Mouse (Mus musculus): ENCODE results near the gene Kmt5a. TPM values are rescaled to one million over a fixed set of nuclear protein-coding genes. Genes with fewer than 3 reads are reported as not detected.

The Kmt5a gene
- total RNA-seq (2021), result 100 to 1,000 TPM; 178 to 229 TPM
- long read RNA-seq, experiment 1, transcript Kmt5a-209 (8 exons, 2,112 nt), result minor isoform, 22 of 263 reads
- long read RNA-seq, experiment 1, transcript Kmt5a-201 (8 exons, 2,739 nt), result minor isoform, 12 of 263 reads
- long read RNA-seq, experiment 1, transcript Kmt5a-202 (7 exons, 1,425 nt), result major isoform, 114 of 263 reads
- long read RNA-seq, experiment 1, partial matches to known transcripts, result 43 of 263 reads
- long read RNA-seq, experiment 1, other reads (novel, unspliced or antisense), result 68 of 263 reads
- long read RNA-seq, experiment 2, transcript Kmt5a-212 (6 exons, 1,032 nt), result minor isoform, 9 of 238 reads
- long read RNA-seq, experiment 2, transcript Kmt5a-209 (8 exons, 2,112 nt), result minor isoform, 20 of 238 reads
- long read RNA-seq, experiment 2, transcript Kmt5a-201 (8 exons, 2,739 nt), result minor isoform, 14 of 238 reads
- long read RNA-seq, experiment 2, transcript Kmt5a-202 (7 exons, 1,425 nt), result major isoform, 107 of 238 reads
- long read RNA-seq, experiment 2, partial matches to known transcripts, result 39 of 238 reads
- long read RNA-seq, experiment 2, other reads (novel, unspliced or antisense), result 47 of 238 reads

DNA sequence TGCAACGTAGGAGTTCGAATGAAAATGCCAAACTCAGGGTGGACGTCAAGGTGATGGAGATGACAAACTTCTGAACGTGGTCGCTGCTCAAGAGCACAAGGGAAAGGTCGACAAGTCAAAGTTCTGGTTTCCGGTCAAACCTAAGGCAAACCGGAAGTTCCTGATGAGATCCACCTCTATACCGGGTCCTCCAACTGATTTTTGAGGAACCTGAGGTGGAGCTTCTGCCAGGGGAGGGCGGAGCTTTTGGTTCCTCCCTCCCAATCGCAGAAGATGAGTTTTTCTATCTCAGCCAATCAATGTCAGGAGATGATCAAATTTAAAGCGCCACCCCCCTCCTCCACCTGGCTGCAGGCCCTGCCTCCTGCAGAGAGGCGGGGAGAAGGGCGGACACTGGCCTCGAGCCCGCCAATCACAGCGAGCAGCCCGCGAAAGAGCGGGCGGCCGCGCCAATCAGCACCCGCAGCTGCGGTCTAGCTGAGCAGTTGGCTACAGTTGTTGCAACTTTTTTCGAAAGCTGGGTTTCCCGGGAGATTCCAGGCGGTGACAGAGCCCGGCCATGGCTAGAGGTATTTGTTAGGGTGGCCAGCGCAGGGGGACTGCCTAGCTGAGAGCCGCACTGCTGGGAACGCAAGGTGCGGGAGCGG, at the start of gene Kmt5a:
TSS of gene Kmt5a (plus strand) at position 484 of the 647 bp plus-strand sequence.
- intact Hi-C loops (cut with DNase I), result no loop called here

DNA sequence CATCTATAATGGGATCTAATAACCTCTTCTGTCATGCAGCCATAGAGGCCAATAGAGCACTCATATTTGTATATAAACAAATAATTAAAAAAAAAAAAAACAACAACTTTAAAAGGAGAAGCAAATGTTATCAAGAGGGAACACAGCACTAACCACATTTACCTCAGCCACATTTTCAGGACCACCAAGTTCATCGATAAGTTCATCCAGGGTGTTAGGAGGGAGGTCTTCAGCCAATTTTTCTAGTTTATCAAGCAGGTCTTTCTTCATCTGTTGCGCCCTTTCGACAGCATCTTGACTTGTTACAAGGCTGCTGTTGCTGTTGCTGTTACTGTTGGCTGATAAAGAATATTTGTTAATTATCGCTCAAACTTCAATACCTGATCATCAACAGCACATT, 47.3 kb upstream of the Kmt5a start:
- intact Hi-C loops (cut with DNase I), result loop anchor here (2.0 kb wide), 1 partner anchor 14 kb away; no protein-coding TSS in a partner anchor
- Histone ChIP-seq H3K27ac (no peak overlapping the region), H3K4me3 (no peak overlapping the region)
- DNase-seq, result no peak
- TF ChIP-seq CTCF (IDR thresholded peaks at IDR 0.05), result no peak

More for the DNA sequence above, at the start of gene Kmt5a:
- H3K4me3 ChIP-seq, result peak within 1 kb of the TSS; percentile 93
- peak within 1 kb of the TSS; percentile 96 for H3K27ac ChIP-seq
- no peak for TF ChIP-seq CTCF (IDR thresholded peaks at IDR 0.05)
- DNase-seq, result peak; percentile 98

DNA sequence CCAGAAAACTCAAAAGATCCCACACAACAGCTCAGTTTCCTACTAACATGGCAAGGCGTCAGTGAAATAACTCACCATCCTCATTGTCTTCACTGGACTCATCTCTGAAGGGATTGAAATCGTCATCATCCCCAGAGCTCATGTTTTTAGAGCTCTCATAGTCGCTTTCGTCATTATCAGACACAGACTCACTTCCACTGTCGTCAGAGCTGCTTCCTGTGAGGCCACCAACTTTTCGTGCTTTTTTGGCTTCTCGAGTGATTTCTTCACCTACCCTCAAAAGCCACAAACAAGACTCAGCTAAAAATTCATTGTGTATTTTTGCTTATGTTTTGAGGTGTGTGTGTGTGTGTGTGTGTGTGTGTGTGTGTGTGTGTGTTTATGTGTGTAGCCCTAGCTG, 46.0 kb upstream of the Kmt5a start:
- no peak overlapping the region for H3K4me3 ChIP-seq
- DNase-seq, result no peak
- no peak for TF ChIP-seq CTCF (IDR thresholded peaks at IDR 0.05)
- intact Hi-C loops (cut with DNase I), result loop anchor here (2.0 kb wide), 1 partner anchor 13 kb away; no protein-coding TSS in a partner anchor
- no peak overlapping the region for H3K27ac ChIP-seq

DNA sequence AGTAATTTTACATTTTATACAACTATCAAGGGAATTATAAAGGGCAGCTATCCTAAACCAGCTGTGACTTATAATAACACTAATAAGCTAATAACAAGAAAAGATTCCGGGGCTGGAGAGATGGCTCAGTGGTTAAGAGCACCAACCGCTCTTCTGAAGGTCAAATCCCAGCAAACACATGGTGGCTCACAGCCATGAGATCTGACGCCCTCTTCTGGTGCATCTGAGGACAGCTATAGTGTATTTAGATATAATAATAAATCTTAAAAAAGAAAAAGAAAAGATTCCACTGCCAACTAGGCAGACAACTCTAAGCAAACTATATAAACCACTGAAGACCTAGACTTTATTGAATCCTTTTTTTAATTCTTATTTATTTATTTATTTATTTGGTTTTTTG, 28.9 kb upstream of the Kmt5a start:
- H3K27ac ChIP-seq, result no peak overlapping the region
- peak; percentile 30 for TF ChIP-seq CTCF (IDR thresholded peaks at IDR 0.05)
- H3K4me3 ChIP-seq, result no peak overlapping the region
- intact Hi-C loops (cut with DNase I), result no loop called here
- no peak for DNase-seq

DNA sequence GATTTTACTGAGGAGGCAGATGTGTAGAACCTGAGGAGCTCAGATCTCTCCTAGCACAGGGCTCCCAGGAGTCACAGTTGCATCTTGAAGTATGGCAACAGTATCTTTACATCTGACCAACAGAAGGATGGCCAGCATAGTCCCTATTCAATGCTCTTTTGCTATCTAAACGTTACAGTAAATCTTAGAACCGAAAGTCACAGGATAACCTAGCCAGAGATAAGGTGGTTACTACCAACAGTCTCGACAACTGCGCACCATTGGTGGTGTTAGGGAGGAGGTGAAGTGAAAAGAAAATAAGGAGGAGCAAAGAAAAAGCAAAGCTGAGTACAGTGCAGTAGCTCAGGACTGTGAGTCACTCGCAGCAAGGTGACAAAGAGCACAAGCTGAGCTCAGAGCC, 27.6 kb upstream of the Kmt5a start:
- intact Hi-C loops (cut with DNase I), result no loop called here
- no peak overlapping the region for H3K4me3 ChIP-seq
- DNase-seq, result no peak
- TF ChIP-seq CTCF (IDR thresholded peaks at IDR 0.05), result no peak
- no peak overlapping the region for H3K27ac ChIP-seq

DNA sequence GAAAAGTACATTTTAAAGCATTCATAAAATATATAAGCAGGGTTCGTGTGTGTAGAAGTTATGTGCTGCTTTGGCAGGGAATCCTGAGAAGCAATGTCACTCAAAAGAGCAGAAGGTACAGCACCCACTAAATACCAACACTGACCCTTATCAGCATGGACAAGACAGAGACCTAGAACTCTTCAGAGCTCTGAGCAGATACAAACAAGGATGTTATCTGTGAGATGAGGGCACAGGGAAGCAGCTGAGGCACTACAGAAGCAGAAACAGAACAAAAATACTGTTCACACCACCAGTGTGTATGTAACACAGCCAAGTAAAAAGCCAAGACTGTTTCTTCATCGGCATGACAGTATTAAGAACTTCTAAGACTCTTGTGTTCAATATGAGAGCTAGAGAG, 20.8 kb upstream of the Kmt5a start:
- no peak for DNase-seq
- Histone ChIP-seq H3K27ac (no peak overlapping the region), H3K4me3 (no peak overlapping the region)
- TF ChIP-seq CTCF (IDR thresholded peaks at IDR 0.05), result no peak
- intact Hi-C loops (cut with DNase I), result no loop called here

DNA sequence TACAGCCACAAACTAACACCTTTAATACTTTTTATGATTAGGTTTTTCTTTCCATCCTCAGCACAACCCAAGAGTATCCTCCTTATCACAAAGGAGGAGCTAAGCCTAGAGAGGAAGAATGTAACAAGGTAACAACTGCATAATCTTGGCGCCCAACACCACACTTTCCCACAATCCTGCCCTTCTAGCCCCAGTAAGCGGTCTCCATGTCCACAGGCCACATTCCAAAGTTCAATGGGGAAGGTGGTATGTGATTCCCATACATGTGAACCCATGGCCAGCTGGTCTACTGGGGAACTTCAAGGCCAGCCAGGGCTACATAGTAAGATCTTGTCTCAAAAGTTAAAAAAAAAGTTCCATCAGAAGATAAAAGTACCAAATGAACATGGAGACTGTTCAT, 17.9 kb upstream of the Kmt5a start:
- H3K4me3 ChIP-seq, result no peak overlapping the region
- intact Hi-C loops (cut with DNase I), result loop anchor here (10.0 kb wide), 1 partner anchor 443 kb away; the partner anchor contains the start of genes Ccdc92 and Zfp664
- H3K27ac ChIP-seq, result no peak overlapping the region
- DNase-seq, result no peak
- no peak for TF ChIP-seq CTCF (IDR thresholded peaks at IDR 0.05)

DNA sequence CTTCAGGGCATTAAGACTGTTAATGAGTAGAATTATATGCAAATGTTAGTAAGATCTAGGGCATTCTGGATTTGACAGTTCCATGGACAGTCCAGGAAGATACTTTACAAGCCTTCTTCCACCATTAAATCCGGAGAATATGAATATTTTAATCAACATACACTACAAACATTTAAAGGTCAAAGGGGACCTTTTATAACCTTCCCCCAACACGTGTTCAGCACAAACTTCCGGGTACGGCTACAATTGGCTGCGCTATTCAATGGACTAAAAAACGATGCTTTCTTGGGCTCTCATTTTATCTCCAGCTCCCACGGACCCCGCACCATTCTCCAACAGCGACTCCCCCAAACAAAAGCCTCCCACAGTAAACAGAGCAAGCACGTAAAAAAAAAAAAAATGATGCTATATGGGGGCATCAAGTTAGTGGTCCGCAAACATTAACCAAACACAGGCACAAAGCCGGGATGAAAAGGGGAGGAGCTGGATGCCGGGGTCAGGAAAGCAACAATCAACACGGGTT, 15.5 kb upstream of the Kmt5a start:
- intact Hi-C loops (cut with DNase I), result loop anchor here (10.0 kb wide), 1 partner anchor 441 kb away; the partner anchor contains the start of genes Ccdc92 and Zfp664
- no peak for DNase-seq
- TF ChIP-seq CTCF (IDR thresholded peaks at IDR 0.05), result no peak
- peak overlapping the region; percentile 99 for H3K4me3 ChIP-seq
- H3K27ac ChIP-seq, result peak overlapping the region; percentile 99

DNA sequence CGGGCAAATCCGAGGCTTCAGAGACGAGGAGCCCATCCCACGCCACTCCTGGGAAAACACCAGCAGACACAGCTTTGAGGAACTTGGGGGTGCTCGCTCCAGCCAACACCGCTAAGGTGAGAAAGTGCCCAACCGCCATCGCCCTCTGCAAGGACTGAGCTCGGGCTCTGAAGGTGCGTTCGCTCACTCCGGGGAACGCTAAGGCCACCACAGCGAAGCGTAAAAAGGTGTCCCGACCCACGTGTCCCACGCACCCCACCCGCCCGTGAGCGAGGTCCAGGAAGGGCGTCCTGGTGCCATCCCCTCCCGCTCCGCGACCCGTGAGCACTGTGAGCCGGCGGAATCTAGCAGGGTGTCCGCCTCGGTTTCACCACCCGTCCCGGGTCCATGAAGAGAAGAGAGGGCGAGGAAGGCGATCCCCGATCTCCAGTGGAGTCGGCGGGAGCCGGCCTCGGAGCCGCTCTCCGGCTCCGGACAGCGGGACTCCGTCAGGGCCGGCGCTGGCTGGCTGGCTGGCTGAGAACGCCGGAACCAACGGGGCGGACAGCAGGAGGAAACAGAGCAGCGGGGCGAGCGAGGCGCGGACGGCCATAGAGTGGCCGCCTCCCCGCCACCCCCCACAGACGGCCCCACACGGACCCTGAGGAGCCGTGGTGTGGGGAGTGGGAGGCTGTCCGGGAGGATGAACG, 14.9 kb upstream of the Kmt5a start:
- intact Hi-C loops (cut with DNase I), result loop anchor here (10.0 kb wide), 1 partner anchor 440 kb away; the partner anchor contains the start of genes Ccdc92 and Zfp664
- H3K4me3 ChIP-seq, result peak overlapping the region; percentile 99
- no peak for TF ChIP-seq CTCF (IDR thresholded peaks at IDR 0.05)
- DNase-seq, result peak; percentile 52
- peak overlapping the region; percentile 99 for H3K27ac ChIP-seq

DNA sequence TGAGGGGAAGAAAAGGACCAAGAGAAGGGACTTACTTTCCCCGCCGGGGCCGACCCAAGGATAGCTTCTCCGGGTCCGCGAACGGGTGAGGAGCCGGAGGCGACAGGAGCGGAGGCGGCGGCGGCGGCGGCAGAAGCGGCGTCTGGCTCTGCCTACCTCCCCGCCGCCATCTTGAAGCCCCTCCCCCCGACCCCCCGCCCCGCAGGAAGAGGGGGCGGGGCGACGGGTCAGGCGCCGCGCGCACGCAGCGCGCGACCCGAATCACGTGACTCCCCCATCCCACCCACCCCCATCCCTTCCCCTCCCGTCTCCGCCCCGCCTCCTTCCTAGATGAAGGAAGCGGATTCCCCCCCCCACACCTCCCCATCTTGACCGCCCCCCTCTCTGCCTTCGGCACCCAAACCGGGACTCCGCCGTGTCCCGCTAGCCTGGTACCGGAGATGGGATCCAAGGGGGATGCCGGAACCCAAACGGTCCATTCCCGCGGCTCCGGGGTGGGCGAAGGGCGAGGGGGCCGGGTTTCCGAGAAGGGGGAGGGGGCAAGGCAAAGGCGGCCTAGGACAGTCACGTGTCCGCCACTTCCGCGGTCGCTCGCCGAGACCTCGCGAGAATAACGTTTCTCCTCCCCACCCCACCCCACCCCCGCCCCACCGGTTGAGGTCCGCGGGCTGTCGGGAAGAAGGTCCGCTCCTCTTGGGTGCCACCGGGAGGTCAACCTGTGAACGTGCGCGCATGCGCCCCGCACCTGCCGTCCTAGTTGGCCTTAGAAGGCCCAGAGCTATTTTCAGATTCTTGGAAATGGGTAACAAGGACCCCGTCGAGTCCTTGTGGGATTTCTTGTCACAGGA, 14.1 kb upstream of the Kmt5a start, which contains the start of gene Sbno1:
TSS of gene Sbno1 (minus strand) at position 590 of the 848 bp plus-strand sequence.
- peak; percentile 9; the same call in 1 of the 2 replicates for TF ChIP-seq CTCF (IDR thresholded peaks at IDR 0.05)
- intact Hi-C loops (cut with DNase I), result loop anchor here (10.0 kb wide), 1 partner anchor 439 kb away; the partner anchor contains the start of genes Ccdc92 and Zfp664
- Histone ChIP-seq H3K4me3 (peak within 1 kb of the TSS; percentile 99), H3K27ac (peak within 1 kb of the TSS; percentile 99)
- peak; percentile 97 for DNase-seq

DNA sequence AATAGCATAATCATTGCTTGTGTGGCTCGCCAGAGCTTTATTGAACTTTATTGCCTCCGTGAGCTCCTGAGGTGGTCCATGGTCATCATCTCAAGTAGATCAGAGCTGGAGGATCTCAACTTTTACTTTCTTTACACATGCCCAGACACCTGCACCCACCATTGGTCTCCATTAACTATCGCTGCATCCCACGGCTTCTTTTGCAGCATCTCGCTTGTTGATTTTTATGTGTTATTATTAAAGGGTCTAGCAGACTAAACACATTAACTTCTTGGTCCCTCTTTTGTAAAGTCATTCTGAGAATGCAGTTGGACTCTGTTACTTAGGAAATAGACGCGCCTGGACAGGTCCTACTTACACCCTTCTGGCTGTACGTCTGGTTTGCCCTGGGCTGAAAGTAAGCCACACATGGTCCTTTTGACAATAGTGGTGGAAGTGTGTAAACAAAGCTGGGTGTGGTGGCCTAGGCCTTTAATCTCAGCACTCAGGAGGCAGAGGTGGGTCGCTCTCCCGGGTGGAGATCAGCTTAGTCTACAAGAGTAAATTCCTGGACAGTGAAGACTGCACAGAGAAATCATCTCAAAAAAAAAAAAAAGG, 13.2 kb upstream of the Kmt5a start:
- intact Hi-C loops (cut with DNase I), result loop anchor here (10.0 kb wide), 1 partner anchor 438 kb away; the partner anchor contains the start of genes Ccdc92 and Zfp664
- Histone ChIP-seq H3K27ac (peak overlapping the region; percentile 99), H3K4me3 (peak overlapping the region; percentile 99)
- no peak for DNase-seq
- TF ChIP-seq CTCF (IDR thresholded peaks at IDR 0.05), result no peak

Measured in gastrocnemius, adult 2 months (tissue).